Mouse (Mus musculus): ENCODE data around the gene Sh3bgr.

DNA sequence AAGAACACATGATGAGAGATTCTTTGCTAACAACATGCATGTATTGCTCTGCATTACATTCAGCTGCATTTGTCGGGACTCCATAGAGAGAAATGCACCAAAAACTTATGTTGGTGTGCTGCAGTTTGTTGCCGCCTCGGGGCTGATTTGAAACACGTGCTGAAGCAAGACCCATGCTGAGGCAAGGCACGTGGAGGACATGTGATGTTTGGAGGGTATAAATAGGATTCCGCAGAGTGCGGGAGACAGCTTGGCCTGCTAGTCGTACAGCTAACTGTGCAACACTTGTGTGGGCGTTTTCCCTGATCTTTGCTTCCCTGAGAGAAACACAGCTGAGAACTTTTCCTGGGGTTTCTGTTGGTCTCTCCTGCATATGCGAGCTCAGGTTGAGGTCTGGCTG, 9.5 kb downstream of the Sh3bgr start:
- no peak for TF ChIP-seq CTCF (IDR thresholded peaks at IDR 0.05; ENCODE audit: insufficient read depth, low read length)
- no peak for TF ChIP-seq POLR2A (IDR thresholded peaks at IDR 0.05; ENCODE audit: borderline replicate concordance, extremely low read depth, low read depth, low read length)
